Mouse (Mus musculus) G1E (cell line): ENCODE measurements around the gene Adh1. TPM values are rescaled to one million over a fixed set of nuclear protein-coding genes. Genes with fewer than 3 reads are reported as not detected.

Source experiments
- ATAC-seq: 2 replicates; pipeline ENCODE4 v1.8.0; 2016; ENCODE audit warnings: mild to moderate bottlenecking; ENCODE audit not compliant: insufficient number of reproducible peaks, poor library complexity, low FRiP score, severe bottlenecking; ENCODE audit errors: extremely low read depth
- DNase-seq: peaks from one replicate; pipeline ENCODE4 v3.0.0; 2012; ENCODE audit warnings: low spot score
- H3K27me3 ChIP-seq: 2 replicates; pipeline ENCODE4 v1.6.1; 2012; ENCODE audit warnings: mild to moderate bottlenecking, low read length, inconsistent platforms; ENCODE audit not compliant: insufficient read depth
- H3K36me3 ChIP-seq: replicated peaks from 2 replicates; pipeline ENCODE3; 2012; ENCODE audit warnings: mild to moderate bottlenecking, inconsistent platforms
- H3K4me1 ChIP-seq: 2 replicates; pipeline ENCODE4 v1.6.1; 2012; ENCODE audit warnings: low read depth, low read length, inconsistent platforms, mixed read lengths; ENCODE audit not compliant: insufficient read depth
- H3K4me3 ChIP-seq: 2 replicates; pipeline ENCODE4 v1.5.1; 2012; ENCODE audit warnings: low read depth, mild to moderate bottlenecking, inconsistent platforms, low read length, moderate library complexity, mixed read lengths
- H3K9me3 ChIP-seq: replicated peaks from 2 replicates; pipeline ENCODE4 v1.6.1; 2012; ENCODE audit warnings: inconsistent platforms
- CTCF ChIP-seq: IDR thresholded peaks from 2 replicates; pipeline ENCODE4 v1.5.1; 2012; ENCODE audit warnings: low read depth, low read length, inconsistent platforms, mixed read lengths
- GATA1 ChIP-seq: IDR thresholded peaks from 2 replicates; pipeline ENCODE4 v1.6.1; 2012; ENCODE audit warnings: borderline replicate concordance, low read length, inconsistent platforms, mixed read lengths
- GATA2 ChIP-seq: IDR thresholded peaks from 2 replicates; pipeline ENCODE4 v1.6.1; 2012; ENCODE audit warnings: low read depth, low read length, inconsistent platforms, borderline replicate concordance
- POLR2AphosphoS5 ChIP-seq: IDR thresholded peaks from 2 replicates; pipeline ENCODE4 v1.6.1; 2012; ENCODE audit warnings: low read depth, low read length, inconsistent platforms; ENCODE audit not compliant: insufficient replicate concordance
- TAL1 ChIP-seq: conservative IDR thresholded peaks from 2 replicates; pipeline ENCODE4 v1.6.1; 2012; ENCODE audit warnings: low read depth, low read length, inconsistent platforms, mixed read lengths
- polyA plus RNA-seq: library from polyadenylated mRNA; stranded (reverse); fragments of >175 nt; gene quantifications from 2 replicates; pipeline ENCODE4 v1.2.3, GENCODE M21; 2012
- total RNA-seq, 2 experiments: library from RNA; stranded (forward) in 1 of 2; stranded (reverse) in 1 of 2; fragments of 200-1000 nt in 1 of 2; fragments of >200 nt in 1 of 2; fragmentation: Nextera tagmentation in 1 of 2; gene quantifications; 2 replicates each; pipeline ENCODE4 v1.2.3; 2014 to 2017

Gene Adh1
- total and polyA plus RNA-seq, 3 experiments, result 0.33 TPM; not detected in 2

- Histone ChIP-seq H3K9me3 (no peaks in the 10 kb centered on the region), H3K27me3 (peaks cover 10% of the 10 kb centered on the region), H3K4me3 (no peak overlapping the region), H3K4me1 (no peaks in the 10 kb centered on the region), H3K36me3 (no peaks in the 10 kb centered on the region)
- DNase-seq, result no peak
- TF ChIP-seq GATA1, result no peak
- no peak for TF ChIP-seq POLR2AphosphoS5
- no peak for TF ChIP-seq CTCF
- TF ChIP-seq GATA2, result no peak
- no peak for TF ChIP-seq TAL1
- ATAC-seq, result no peak
Measured at GRCm38 (mm10) chr3:138238046-138238445, 22.7 kb upstream of the Adh1 start.

- H3K4me3 ChIP-seq, result no peak overlapping the region
- no peaks in the 10 kb centered on the region for H3K4me1 ChIP-seq
- no peak for DNase-seq
- no peaks in the 10 kb centered on the region for H3K36me3 ChIP-seq
- no peaks in the 10 kb centered on the region for H3K9me3 ChIP-seq
- no peak for ATAC-seq
- TF ChIP-seq POLR2AphosphoS5 (no peak), CTCF (no peak), GATA2 (no peak), GATA1 (no peak), TAL1 (no peak)
- peaks cover 10% of the 10 kb centered on the region for H3K27me3 ChIP-seq
Measured at GRCm38 (mm10) chr3:138239461-138239860, 21.3 kb upstream of the Adh1 start.

- no peak for TF ChIP-seq POLR2AphosphoS5
- no peak for TF ChIP-seq TAL1
- TF ChIP-seq GATA2, result no peak
- TF ChIP-seq GATA1, result no peak
- H3K27me3 ChIP-seq, result peaks cover 12% of the 10 kb centered on the region
- DNase-seq, result no peak
- no peaks in the 10 kb centered on the region for H3K9me3 ChIP-seq
- H3K4me1 ChIP-seq, result no peaks in the 10 kb centered on the region
- H3K36me3 ChIP-seq, result no peaks in the 10 kb centered on the region
- no peak for ATAC-seq
- no peak overlapping the region for H3K4me3 ChIP-seq
Measured at GRCm38 (mm10) chr3:138240411-138240810, 20.4 kb upstream of the Adh1 start.

GRCm38 (mm10) chr3:138240942-138241341 is 19.8 kb upstream of the Adh1 start:
- Histone ChIP-seq H3K36me3 (no peaks in the 10 kb centered on the region), H3K4me1 (no peaks in the 10 kb centered on the region)

GRCm38 (mm10) chr3:138241371-138241770 is 19.4 kb upstream of the Adh1 start:
- Histone ChIP-seq H3K9me3 (no peaks in the 10 kb centered on the region), H3K36me3 (no peaks in the 10 kb centered on the region), H3K27me3 (peaks cover 12% of the 10 kb centered on the region), H3K4me3 (no peak overlapping the region), H3K4me1 (no peaks in the 10 kb centered on the region)
- TF ChIP-seq POLR2AphosphoS5, result no peak
- no peak for TF ChIP-seq TAL1
- TF ChIP-seq GATA1, result no peak
- TF ChIP-seq GATA2, result no peak
- no peak for TF ChIP-seq CTCF
- ATAC-seq (no peak), DNase-seq (no peak)

More at GRCm38 (mm10) chr3:138240942-138241341, 19.8 kb upstream of the Adh1 start:
- no peak for ATAC-seq
- no peak for DNase-seq
- H3K4me3 ChIP-seq, result no peak overlapping the region
- H3K9me3 ChIP-seq, result no peaks in the 10 kb centered on the region
- H3K27me3 ChIP-seq, result peaks cover 12% of the 10 kb centered on the region
- no peak for TF ChIP-seq GATA1
- TF ChIP-seq TAL1, result no peak
- TF ChIP-seq CTCF, result no peak
- no peak for TF ChIP-seq POLR2AphosphoS5
- TF ChIP-seq GATA2, result no peak

- no peak for TF ChIP-seq GATA2
- no peak for TF ChIP-seq TAL1
- TF ChIP-seq CTCF, result no peak
- TF ChIP-seq GATA1, result no peak
- no peak for TF ChIP-seq POLR2AphosphoS5
- ATAC-seq (no peak), DNase-seq (no peak)
Measured at GRCm38 (mm10) chr3:138242021-138242726, 18.6 kb upstream of the Adh1 start.

More at GRCm38 (mm10) chr3:138242021-138242726, 18.6 kb upstream of the Adh1 start:
- H3K4me3 ChIP-seq, result no peak overlapping the region
- H3K36me3 ChIP-seq, result no peaks in the 10 kb centered on the region
- H3K27me3 ChIP-seq, result peaks cover 12% of the 10 kb centered on the region
- H3K9me3 ChIP-seq, result no peaks in the 10 kb centered on the region
- H3K4me1 ChIP-seq, result no peaks in the 10 kb centered on the region
